ENCODE assay signal across 24 mouse cellular contexts in the genomic region with DNA sequence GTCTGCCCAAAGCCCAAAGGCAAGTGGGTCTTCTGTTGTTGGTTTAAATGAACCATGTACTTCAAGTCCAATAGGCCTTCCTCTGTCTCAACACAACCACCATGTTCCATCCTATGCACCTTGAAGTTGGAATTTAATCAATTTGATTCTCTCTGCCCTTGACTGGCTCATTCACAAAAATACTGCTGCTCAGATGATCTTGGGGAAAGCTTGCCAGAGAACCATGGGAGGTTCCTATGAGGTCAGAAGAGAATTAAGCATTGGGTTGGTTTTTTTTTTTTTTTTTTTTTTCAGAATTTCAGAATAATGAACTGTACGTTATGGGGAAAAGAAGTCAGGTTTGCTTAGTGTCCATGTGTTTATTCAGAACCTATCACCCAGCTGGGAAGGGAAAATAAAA.
"Had no signal": no experiment of that assay in that cellular context is flagged by ENCODE, and none has a peak within 500 bp of the region (broad histone marks: within the 10 kb centered on the region; RNA-seq: fewer than 3 reads in every experiment).

No protein-coding gene starts in this region.

- H3K4me3 ChIP-seq: embryonic facial prominence, embryonic 10.5 days; embryonic facial prominence, embryonic 12.5 days; embryonic facial prominence, embryonic 13.5 days; embryonic facial prominence, embryonic 15.5 days; erythroblast, embryonic 14.5 days; forebrain, embryonic 10.5 days; forebrain, embryonic 12.5 days; forebrain, embryonic 13.5 days; forebrain, embryonic 15.5 days; gastrocnemius, adult 2 months; heart, adult 2 months; heart, embryonic 10.5 days had no signal

- H3K27ac ChIP-seq: embryonic facial prominence, embryonic 10.5 days; embryonic facial prominence, embryonic 12.5 days; embryonic facial prominence, embryonic 13.5 days; embryonic facial prominence, embryonic 15.5 days; forebrain, embryonic 10.5 days; forebrain, embryonic 12.5 days; forebrain, embryonic 13.5 days; forebrain, embryonic 15.5 days; gastrocnemius, adult 2 months; heart, adult 2 months; heart, embryonic 10.5 days had no signal

- H3K27me3 ChIP-seq: embryonic facial prominence, embryonic 12.5 days; embryonic facial prominence, embryonic 13.5 days; embryonic facial prominence, embryonic 15.5 days; forebrain, embryonic 12.5 days; forebrain, embryonic 13.5 days; forebrain, embryonic 15.5 days had no signal

- H3K4me1 ChIP-seq: embryonic facial prominence, embryonic 12.5 days; embryonic facial prominence, embryonic 15.5 days; forebrain, embryonic 10.5 days; forebrain, embryonic 12.5 days; forebrain, embryonic 13.5 days; forebrain, embryonic 15.5 days; heart, embryonic 10.5 days had no signal

- DNase-seq: cerebellum, adult 9-10 months; cerebellum, adult 9-11 months; cerebellum, postnatal 25 days; cerebellum, postnatal 36 days; embryo, embryonic 11 days; forebrain, postnatal 0 days; gastrocnemius, adult 2 months; gastrocnemius, postnatal 10 days; gastrocnemius, postnatal 14 days; gastrocnemius, postnatal 25 days; gastrocnemius, postnatal 36 days; heart, adult 11 months; heart, adult 18-20 months; heart, adult 2 months had no signal
